ENCODE assay signal across 12 mouse cellular contexts in the genomic region with DNA sequence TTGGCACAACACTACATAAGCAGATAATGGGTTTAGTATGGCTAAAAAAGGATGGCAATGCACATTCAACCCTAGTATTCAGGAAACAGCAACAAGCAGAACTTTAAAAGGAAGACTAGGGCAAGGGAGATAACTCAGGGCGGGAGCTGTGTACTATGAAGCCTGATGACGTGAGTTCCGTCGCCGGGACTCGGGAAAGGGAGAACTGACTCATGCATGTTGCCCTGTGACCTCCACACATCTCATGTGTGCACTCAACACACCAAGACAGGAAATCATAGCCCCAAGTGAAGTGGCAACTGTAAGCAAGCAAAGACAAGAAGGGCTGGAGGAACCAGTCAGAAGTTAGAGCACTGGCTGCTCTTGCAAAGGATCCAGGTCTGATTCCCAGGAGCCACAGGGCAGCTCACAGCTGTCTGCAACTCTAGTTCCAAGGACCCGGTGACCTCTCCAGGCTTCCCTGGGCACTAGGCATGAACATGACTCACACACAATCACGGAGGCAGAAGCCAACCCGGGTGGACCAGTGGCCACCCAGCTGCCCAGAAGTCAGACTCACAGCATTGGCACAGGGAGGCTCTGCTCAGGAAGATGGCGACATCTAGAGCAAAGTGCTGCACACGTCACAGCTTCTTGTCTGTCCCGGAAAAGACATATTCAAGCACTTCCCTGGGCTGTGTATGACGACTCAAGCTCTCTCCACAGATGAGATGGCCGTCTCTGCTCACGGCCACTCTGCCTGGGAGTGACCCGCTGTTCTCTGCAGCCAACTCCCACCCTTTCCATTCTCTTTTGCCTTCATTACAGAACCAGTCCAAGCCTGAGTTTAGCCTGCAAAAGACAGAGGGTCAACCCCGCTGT. TPM values are rescaled to one million over a fixed set of nuclear protein-coding genes. Genes with fewer than 3 reads are reported as not detected.
DNase-seq lines count a peak whose midpoint lies in the region; ATAC-seq and TF ChIP-seq lines count a peak whose summit lies in the region.
"Had no signal": no experiment of that assay in that cellular context is flagged by ENCODE, and none has a peak within 500 bp of the region (broad histone marks: within the 10 kb centered on the region; RNA-seq: fewer than 3 reads in every experiment).

No protein-coding gene starts in this region.

- ATAC-seq in lung, postnatal 0 days: peak; percentile 49
- ATAC-seq in granulocyte monocyte progenitor cell, adult 5-6 weeks (replicated peaks; ENCODE audit: poor library complexity, severe bottlenecking): peak; percentile 66

- DNase-seq in lung, postnatal 0 days (ENCODE audit: low spot score): peak; percentile 68
- no peak for DNase-seq in lung, postnatal 25 days (ENCODE audit: low spot score)
- peak; percentile 79 for DNase-seq in adrenal gland, postnatal 14 days
- DNase-seq in yolk sac, embryonic 10.5 days (ENCODE audit: low spot score): peak; percentile 23
- no peak for DNase-seq in cerebellum, adult 11-12 months
- no peak for DNase-seq in spleen, postnatal 4 days (ENCODE audit: low spot score in 2 of 2)
- DNase-seq: right cerebral cortex, postnatal 25 days; thymus, postnatal 36 days had no signal

- no peaks in the 10 kb centered on the region for H3K27me3 ChIP-seq in lung, postnatal 0 days (replicated peaks; ENCODE audit: insufficient read depth, low read length)
- H3K27me3 ChIP-seq: lung, embryonic 15.5 days had no signal

- no peak for TF ChIP-seq EP300 in lung, postnatal 0 days (IDR thresholded peaks at IDR 0.05)

- peak; percentile 20; the same call in 1 of the 2 replicates for TF ChIP-seq CTCF in lung, postnatal 0 days (IDR thresholded peaks at IDR 0.05)

- 0 out of 2 replicates have a peak overlapping the region, but pooled peaks have one; percentile 20 for H3K27ac ChIP-seq in lung, postnatal 0 days (ENCODE audit: low read length)
- H3K27ac ChIP-seq: forebrain, embryonic 10.5 days; layer of hippocampus, adult 2 months; lung, embryonic 15.5 days had no signal

- no peaks in the 10 kb centered on the region for H3K9me3 ChIP-seq in lung, postnatal 0 days (ENCODE audit: low read length)
- H3K9me3 ChIP-seq: forebrain, embryonic 10.5 days; lung, embryonic 15.5 days had no signal

- H3K36me3 ChIP-seq in lung, postnatal 0 days (ENCODE audit: insufficient read depth, low read length): no peaks in the 10 kb centered on the region
- H3K36me3 ChIP-seq: forebrain, embryonic 10.5 days; lung, embryonic 15.5 days had no signal

- no peak overlapping the region for H3K4me2 ChIP-seq in lung, postnatal 0 days (replicated peaks; ENCODE audit: low read depth, low read length)
- H3K4me2 ChIP-seq: lung, embryonic 15.5 days had no signal

- H3K4me1 ChIP-seq in lung, postnatal 0 days (ENCODE audit: insufficient read depth, low read depth, low read length): peaks cover 5% of the 10 kb centered on the region; the same call in 1 of the 2 replicates

- H3K9ac ChIP-seq in lung, postnatal 0 days (replicated peaks; ENCODE audit: low read depth): no peak overlapping the region
- H3K9ac ChIP-seq: lung, embryonic 15.5 days had no signal

- WGBS in lung, postnatal 0 days: 67% methylated on average over 17 of the region's 17 CpGs

- no peak overlapping the region for H3K4me3 ChIP-seq in lung, postnatal 0 days (ENCODE audit: low read depth, low read length)
- H3K4me3 ChIP-seq: forebrain, embryonic 10.5 days; layer of hippocampus, adult 2 months; lung, embryonic 15.5 days had no signal

RNA-seq across cellular contexts. Expression of a gene that starts 35.3 kb away (rescaled TPM):
- 0.04 and 0.08 TPM in 2 replicates for polyA plus RNA-seq in lung, postnatal 0 days (2015; fragmentation: Nextera tagmentation; extraction: Ambion mirVana)
- 7.5 and 9.6 TPM in 2 replicates for total RNA-seq in adrenal gland, postnatal 14 days (2021)
- not detected in 2 replicates for total RNA-seq in granulocyte monocyte progenitor cell, adult 5-6 weeks (2014; fragmentation: Nextera tagmentation)
- not detected in 2 replicates for total RNA-seq in granulocyte monocyte progenitor cell, adult 5-6 weeks (2017)

RNA-seq across cellular contexts. Expression of a gene that starts 35.8 kb away (rescaled TPM):
- polyA plus RNA-seq in lung, postnatal 0 days (2015; fragmentation: Nextera tagmentation; extraction: Ambion mirVana): 45.3 and 45.5 TPM in 2 replicates
- 79.8 and 82.3 TPM in 2 replicates for total RNA-seq in adrenal gland, postnatal 14 days (2021)
- 62.3 and 65.3 TPM in 2 replicates for total RNA-seq in granulocyte monocyte progenitor cell, adult 5-6 weeks (2014; fragmentation: Nextera tagmentation)
- 67.6 and 84.5 TPM in 2 replicates for total RNA-seq in granulocyte monocyte progenitor cell, adult 5-6 weeks (2017)

Comparison
In these comparisons a context has a peak if more than half of its experiments do, and no peak if none do; other contexts are left out.
1. DNase-seq: peak in lung, postnatal 0 days (single experiment), adrenal gland, postnatal 14 days (single experiment) and yolk sac, embryonic 10.5 days (single experiment); none in lung, postnatal 25 days (single experiment), cerebellum, adult 11-12 months (single experiment) and spleen, postnatal 4 days (0 of 2).